Mouse (Mus musculus): Measurements from ENCODE around the gene Olfr1431.
"Not testable (repeated sequence)": the region's sequence is repeated elsewhere in the genome, so short reads cannot be mapped to it uniquely, and the experiment has no call there.

GRCm38 (mm10) chr19:12199076-12199475 is 1.4 kb upstream of the Olfr1431 start:
- not testable (repeated sequence) for TF ChIP-seq CTCF (IDR thresholded peaks at IDR 0.05; ENCODE audit: extremely low read depth, insufficient read depth, insufficient read length, insufficient replicate concordance); POLR2A (IDR thresholded peaks at IDR 0.05; ENCODE audit: low read depth, low read length)

Data from spleen, adult 2 months (tissue).